Comparison of ENCODE assay signal across 23 mouse cellular contexts in genomic region chr5:148906305-148906704, GRCm38 (mm10). TPM values are rescaled to one million over a fixed set of nuclear protein-coding genes. Genes with fewer than 3 reads are reported as not detected.
A peak's percentile ranks its signal among the peaks of the same experiment; 100 is the strongest.
DNase-seq lines count a peak whose midpoint lies in the region; ATAC-seq and TF ChIP-seq lines count a peak whose summit lies in the region.
"Had no signal": no experiment of that assay in that cellular context is flagged by ENCODE, and none has a peak within 500 bp of the region (broad histone marks: within the 10 kb centered on the region; RNA-seq: fewer than 3 reads in every experiment).

No protein-coding gene starts in this region.

- no peak for ATAC-seq in liver, postnatal 0 days
- peak; percentile 37; the same call in 1 of the 2 replicates for ATAC-seq in liver, embryonic 11.5 days (replicated peaks; ENCODE audit: low FRiP score)
- peak; percentile 49 for ATAC-seq in liver, embryonic 15.5 days (ENCODE audit: insufficient read depth)
- ATAC-seq: CD4-positive, CD25-positive, alpha-beta regulatory T cell, adult 4 months; forebrain, embryonic 15.5 days; hindbrain, postnatal 0 days had no signal

- WGBS in liver, postnatal 0 days (ENCODE audit: insufficient replicate concordance): 78% methylated on average over 4 of the region's 4 CpGs
- 84% methylated on average over 4 of the region's 4 CpGs for WGBS in liver, embryonic 11.5 days
- WGBS in liver, embryonic 15.5 days (ENCODE audit: insufficient replicate concordance): 50% methylated on average over 4 of the region's 4 CpGs

- no peaks in the 10 kb centered on the region for H3K9me3 ChIP-seq in liver, postnatal 0 days (ENCODE audit: low read length)
- no peaks in the 10 kb centered on the region for H3K9me3 ChIP-seq in liver, embryonic 11.5 days (ENCODE audit: control insufficient read depth, low read length)
- H3K9me3 ChIP-seq in liver, embryonic 15.5 days (replicated peaks): no peaks in the 10 kb centered on the region
- H3K9me3 ChIP-seq: embryonic facial prominence, embryonic 13.5 days; forebrain, embryonic 10.5 days; forebrain, embryonic 15.5 days; heart, embryonic 10.5 days; hindbrain, embryonic 13.5 days had no signal

- H3K9ac ChIP-seq in liver, postnatal 0 days (replicated peaks): no peak overlapping the region
- no peak overlapping the region for H3K9ac ChIP-seq in liver, embryonic 11.5 days (ENCODE audit: low read depth, low read length)
- H3K9ac ChIP-seq in liver, embryonic 15.5 days: no peak overlapping the region
- H3K9ac ChIP-seq: embryonic facial prominence, embryonic 13.5 days; forebrain, embryonic 15.5 days; hindbrain, embryonic 13.5 days had no signal

- H3K36me3 ChIP-seq in liver, postnatal 0 days (replicated peaks; ENCODE audit: insufficient read depth, low read length): peaks cover 24% of the 10 kb centered on the region
- H3K36me3 ChIP-seq in liver, embryonic 11.5 days (ENCODE audit: control insufficient read depth, insufficient read depth, low read length): peaks cover 9% of the 10 kb centered on the region
- peaks cover 28% of the 10 kb centered on the region for H3K36me3 ChIP-seq in liver, embryonic 15.5 days (replicated peaks)
- H3K36me3 ChIP-seq: G1E had no signal

- DNase-seq in liver: peak; percentile 48
- no peak for DNase-seq in liver, postnatal 0 days
- DNase-seq in liver, embryonic 11.5 days (ENCODE audit: low spot score): no peak
- DNase-seq in yolk sac, embryonic 10.5 days (ENCODE audit: low spot score): no peak
- DNase-seq in lung, adult 18-20 months: no peak
- DNase-seq in frontal cortex, postnatal 10 days (ENCODE audit: low spot score in 2 of 2): no peak
- DNase-seq: adrenal gland, postnatal 10 days; cerebellum, adult 11 months; cerebellum, adult 8-10 months; cerebellum, postnatal 25 days; gastrocnemius, postnatal 10 days; heart, adult 18-20 months; heart, postnatal 10 days; heart, postnatal 4 days had no signal

- TF ChIP-seq EP300 in liver, postnatal 0 days (IDR thresholded peaks at IDR 0.05; ENCODE audit: low read depth): no peak

- H3K4me1 ChIP-seq in liver, postnatal 0 days (ENCODE audit: insufficient read depth): peaks cover 15% of the 10 kb centered on the region
- H3K4me1 ChIP-seq in liver, embryonic 11.5 days (replicated peaks; ENCODE audit: control insufficient read depth, insufficient read depth, low read length): peaks cover 24% of the 10 kb centered on the region
- H3K4me1 ChIP-seq in liver, embryonic 15.5 days (replicated peaks): peaks cover 56% of the 10 kb centered on the region

- no peak for TF ChIP-seq CTCF in liver, postnatal 0 days (IDR thresholded peaks at IDR 0.05; ENCODE audit: low read depth)

- H3K27ac ChIP-seq in liver, postnatal 0 days (ENCODE audit: low read depth): no peak overlapping the region
- H3K27ac ChIP-seq in liver, embryonic 11.5 days (ENCODE audit: low read depth, low read length): no peak overlapping the region
- 0 out of 2 replicates have a peak overlapping the region, but pooled peaks have one; percentile 30 for H3K27ac ChIP-seq in liver, embryonic 15.5 days (replicated peaks)
- H3K27ac ChIP-seq: embryonic facial prominence, embryonic 13.5 days; forebrain, embryonic 10.5 days; forebrain, embryonic 15.5 days; heart, embryonic 10.5 days; hindbrain, embryonic 13.5 days; hindbrain, postnatal 0 days had no signal

- no peak overlapping the region for H3K4me2 ChIP-seq in liver, postnatal 0 days (ENCODE audit: low read depth, low read length)
- no peak overlapping the region for H3K4me2 ChIP-seq in liver, embryonic 11.5 days
- no peak overlapping the region for H3K4me2 ChIP-seq in liver, embryonic 15.5 days
- H3K4me2 ChIP-seq: embryonic facial prominence, embryonic 13.5 days; forebrain, embryonic 15.5 days; hindbrain, embryonic 13.5 days had no signal

- H3K4me3 ChIP-seq in liver, postnatal 0 days (ENCODE audit: low read depth, low read length): no peak overlapping the region
- H3K4me3 ChIP-seq in liver, embryonic 11.5 days (ENCODE audit: low read depth, low read length): no peak overlapping the region
- H3K4me3 ChIP-seq in liver, embryonic 15.5 days (replicated peaks): no peak overlapping the region
- H3K4me3 ChIP-seq: embryonic facial prominence, embryonic 13.5 days; forebrain, embryonic 10.5 days; forebrain, embryonic 15.5 days; heart, embryonic 10.5 days; hindbrain, embryonic 13.5 days had no signal

- H3K27me3 ChIP-seq in liver, postnatal 0 days (ENCODE audit: insufficient read depth, low read length): no peaks in the 10 kb centered on the region
- H3K27me3 ChIP-seq in liver, embryonic 11.5 days (replicated peaks; ENCODE audit: control insufficient read depth, insufficient read depth, low read length): no peaks in the 10 kb centered on the region
- H3K27me3 ChIP-seq in liver, embryonic 15.5 days: no peaks in the 10 kb centered on the region
- H3K27me3 ChIP-seq: embryonic facial prominence, embryonic 13.5 days; forebrain, embryonic 15.5 days; hindbrain, embryonic 13.5 days had no signal

RNA-seq across cellular contexts. Expression of gene Katnal1, which starts 22.8 kb away (rescaled TPM):
- polyA plus RNA-seq in liver, postnatal 0 days (2015; fragmentation: Nextera tagmentation; extraction: Ambion mirVana): 4.3 and 4.8 TPM in 2 replicates
- polyA plus RNA-seq in liver, embryonic 11.5 days (2014; fragmentation: Nextera tagmentation; extraction: Ambion mirVana): 18.9 and 19.5 TPM in 2 replicates
- 8.1 and 9.0 TPM in 2 replicates for polyA plus RNA-seq in liver, embryonic 15.5 days (2015; fragmentation: Nextera tagmentation; extraction: Ambion mirVana)
- polyA plus RNA-seq: G1E had no signal
